Mouse (Mus musculus): ENCODE data around the gene H2-DMb2.

H2-DMb2 gene

DNA sequence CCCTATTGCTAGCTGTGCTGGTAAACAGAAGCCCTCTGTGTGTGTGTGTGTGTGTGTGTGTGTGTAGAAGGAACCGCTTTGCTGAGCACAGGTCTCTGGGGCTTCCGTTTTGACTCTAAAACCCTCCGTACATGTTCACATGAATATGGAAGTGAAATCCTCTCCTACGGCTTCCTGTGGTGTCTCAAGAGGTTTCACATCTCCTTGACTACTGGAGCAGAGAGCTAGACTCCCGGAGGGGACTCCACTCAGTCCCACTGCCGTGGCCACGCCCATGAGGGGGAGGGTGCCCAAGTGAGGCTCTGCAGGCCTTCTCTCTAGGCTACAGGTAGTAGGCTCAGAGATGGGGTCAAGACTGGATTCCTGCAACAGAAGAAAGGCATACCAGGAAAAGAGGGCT is at the start of gene H2-DMb2:
TSS of gene H2-DMb2 (plus strand) at position 275 of the 400 bp plus-strand sequence.
- no peak for DNase-seq (ENCODE audit: low read depth, low spot score)

DNA sequence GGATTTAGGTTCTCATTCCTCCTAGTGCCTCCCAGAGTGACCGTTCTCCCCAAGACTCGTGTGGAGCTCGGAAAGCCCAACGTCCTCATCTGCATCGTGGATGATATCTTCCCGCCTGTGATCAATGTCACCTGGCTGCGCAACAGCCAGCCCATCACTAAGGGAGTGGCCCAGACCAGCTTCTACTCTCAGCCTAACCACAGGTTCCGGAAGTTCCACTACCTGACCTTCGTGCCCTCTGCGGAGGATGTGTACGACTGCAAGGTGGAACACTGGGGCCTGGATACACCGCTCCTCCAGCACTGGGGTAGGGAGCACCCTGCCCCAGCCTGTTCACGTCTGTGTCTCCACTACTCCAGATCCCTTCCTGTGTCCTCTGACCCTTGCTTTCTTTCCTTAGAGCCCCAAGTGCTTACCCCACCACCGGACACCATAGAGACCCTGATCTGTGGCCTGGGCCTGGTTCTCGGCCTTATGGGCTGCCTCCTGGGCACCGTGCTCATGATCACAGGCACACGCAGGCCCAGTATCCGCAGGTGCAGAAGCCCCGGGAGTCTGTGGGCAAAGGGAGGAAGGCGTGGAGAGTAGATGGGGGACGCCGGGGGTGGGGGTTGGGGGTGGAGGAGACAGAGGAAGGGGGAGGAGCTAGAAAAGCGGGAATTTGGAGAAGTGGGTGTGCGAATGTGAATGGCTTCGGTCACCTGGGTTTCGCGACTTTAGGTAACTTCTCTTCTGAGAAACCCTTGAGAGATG is 48.6 kb upstream of the H2-DMb2 start:
- no peak for DNase-seq (ENCODE audit: low read depth, low spot score)

DNA sequence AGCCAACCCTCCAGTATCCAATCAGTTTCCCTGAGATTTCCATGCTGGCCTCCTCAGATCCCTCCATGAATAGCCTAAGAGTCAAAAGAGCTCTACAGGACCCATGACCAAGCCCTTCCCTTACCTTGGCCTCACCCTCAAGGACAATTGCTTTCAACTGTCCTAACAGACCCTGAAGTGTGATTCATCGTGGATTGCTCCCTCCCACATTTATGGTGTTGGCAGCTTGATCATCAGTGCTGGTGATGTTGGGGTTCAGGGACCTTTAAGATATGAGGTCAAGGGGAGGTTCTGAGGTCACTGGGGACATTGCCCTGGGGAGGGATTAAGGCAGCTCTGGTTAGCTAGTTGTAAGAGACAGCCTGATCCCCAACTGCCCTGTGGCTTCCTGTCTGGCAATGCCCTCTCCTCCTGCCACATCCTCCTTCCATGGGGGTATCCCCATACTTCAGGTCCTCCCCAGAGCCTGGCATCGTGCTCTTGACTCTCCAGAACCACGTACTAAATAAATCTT is 46.6 kb upstream of the H2-DMb2 start:
- DNase-seq (ENCODE audit: low read depth, low spot score): no peak

DNA sequence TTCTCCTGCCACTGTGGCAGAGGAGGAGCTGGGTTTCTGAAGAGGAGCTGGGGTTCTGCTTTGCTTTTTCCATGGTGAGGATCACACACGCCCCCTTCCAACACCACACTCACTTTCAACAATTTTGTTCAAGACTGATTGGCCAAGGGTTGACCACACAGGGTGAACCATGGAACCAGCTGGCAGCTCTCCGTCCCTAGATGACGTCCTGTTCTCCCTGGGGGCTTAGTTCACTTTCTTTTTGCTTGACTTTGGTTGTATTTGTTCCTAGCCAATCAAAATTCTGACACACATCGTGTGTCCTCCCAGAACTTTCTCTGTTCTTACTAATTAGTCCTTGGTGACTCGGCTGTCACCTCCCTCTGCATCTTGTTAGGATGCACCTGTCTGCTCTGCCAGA is 45.8 kb upstream of the H2-DMb2 start:
- DNase-seq (ENCODE audit: low read depth, low spot score): no peak

DNA sequence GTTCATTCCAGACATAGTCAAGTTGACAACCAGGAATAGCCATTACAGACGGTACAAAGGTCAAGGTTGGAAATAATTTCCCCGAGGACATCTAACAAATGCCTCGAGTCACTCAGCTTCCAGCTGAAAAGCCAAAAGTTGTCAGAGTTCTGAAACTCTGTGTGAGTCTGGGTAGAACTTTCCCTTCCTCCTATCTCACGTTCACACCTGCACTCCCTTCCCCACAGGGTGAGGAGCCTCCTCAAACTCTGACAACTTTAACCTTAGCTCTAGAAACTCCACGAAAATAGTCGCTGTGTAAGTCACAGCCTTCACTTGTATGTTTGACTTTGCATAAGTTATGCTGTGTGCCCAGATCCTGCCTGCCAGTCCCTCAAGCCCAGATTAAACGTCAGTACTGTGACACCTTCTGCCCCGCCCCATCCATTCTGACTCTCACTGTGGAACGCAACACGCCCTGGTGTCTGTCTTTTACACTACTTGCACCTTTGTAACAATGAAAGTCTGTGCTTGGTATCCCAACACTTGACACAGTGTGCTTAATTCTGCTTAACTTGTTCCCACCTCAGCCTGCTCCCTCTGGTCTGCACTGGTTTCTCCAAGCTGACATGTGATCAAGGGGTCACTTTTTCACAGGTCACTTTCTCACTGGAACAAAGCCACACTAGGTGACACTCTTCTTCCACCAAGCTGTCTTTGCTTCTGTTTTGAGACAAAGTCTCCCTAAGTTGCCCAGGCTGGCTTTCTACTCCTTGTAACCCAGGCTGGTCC is 44.2 kb upstream of the H2-DMb2 start:
- no peak for DNase-seq (ENCODE audit: low read depth, low spot score)

DNA sequence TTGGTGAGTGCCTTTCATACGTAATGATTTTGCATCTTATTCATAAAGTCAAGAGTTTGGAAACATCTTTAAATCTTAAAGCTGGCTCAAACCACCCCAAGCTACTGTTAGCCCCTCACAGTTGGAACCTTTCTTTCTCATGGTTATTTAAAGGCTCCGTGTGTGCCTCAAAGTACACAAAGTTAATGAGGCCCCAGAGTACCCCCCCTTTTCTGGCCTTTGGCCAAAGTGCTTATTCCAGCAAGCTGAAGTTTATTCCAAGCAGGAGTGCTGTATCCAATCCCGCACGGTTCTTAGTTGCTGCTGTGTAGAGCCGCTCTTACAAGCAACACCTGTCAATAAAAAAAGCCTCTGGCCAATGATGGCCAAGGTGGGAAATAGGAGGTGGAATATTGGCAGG is 43.6 kb upstream of the H2-DMb2 start:
- no peak for DNase-seq (ENCODE audit: low read depth, low spot score)

DNA sequence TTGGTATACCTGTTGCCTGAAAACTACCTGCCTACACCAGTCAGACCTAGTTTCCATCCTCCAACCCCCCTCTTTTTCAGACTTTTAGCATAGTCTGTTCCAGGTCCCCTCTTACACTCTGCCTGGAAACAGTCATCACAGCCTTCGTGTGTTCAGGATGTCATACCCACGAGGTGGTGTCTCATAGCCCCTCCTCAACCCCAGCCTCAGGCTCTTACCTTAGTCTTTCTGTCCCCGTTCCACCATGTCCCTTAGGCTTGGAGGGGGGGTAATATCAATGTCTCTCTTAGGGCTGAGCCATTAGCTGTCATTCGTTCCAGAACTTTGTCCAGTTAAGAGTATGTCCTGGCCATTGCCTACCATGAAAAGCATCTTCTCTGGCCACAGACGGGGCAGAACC is 41.9 kb upstream of the H2-DMb2 start:
- no peak for DNase-seq (ENCODE audit: low read depth, low spot score)

DNA sequence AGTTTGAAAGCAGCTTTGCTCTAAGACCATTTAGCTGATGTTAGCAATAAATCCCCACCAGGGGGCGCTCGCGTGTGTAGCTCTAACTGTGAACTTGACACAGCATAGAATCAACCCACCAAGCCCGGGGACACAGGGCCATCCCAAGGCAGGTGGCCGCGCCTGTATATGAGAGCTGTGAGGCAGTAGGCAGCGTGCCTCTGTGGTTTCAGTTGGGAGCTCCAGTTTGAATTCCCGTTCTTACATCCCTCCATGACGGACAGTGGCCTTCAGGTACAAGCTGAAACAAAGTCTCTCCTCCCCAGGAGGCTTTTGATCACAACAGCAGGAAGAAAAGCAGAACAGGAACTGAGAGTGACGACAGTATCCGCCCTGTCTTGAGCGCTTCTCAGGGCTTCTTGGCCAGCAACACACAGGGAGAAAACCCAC is 41.5 kb upstream of the H2-DMb2 start:
- peak; percentile 97 for DNase-seq (ENCODE audit: low read depth, low spot score)

DNA sequence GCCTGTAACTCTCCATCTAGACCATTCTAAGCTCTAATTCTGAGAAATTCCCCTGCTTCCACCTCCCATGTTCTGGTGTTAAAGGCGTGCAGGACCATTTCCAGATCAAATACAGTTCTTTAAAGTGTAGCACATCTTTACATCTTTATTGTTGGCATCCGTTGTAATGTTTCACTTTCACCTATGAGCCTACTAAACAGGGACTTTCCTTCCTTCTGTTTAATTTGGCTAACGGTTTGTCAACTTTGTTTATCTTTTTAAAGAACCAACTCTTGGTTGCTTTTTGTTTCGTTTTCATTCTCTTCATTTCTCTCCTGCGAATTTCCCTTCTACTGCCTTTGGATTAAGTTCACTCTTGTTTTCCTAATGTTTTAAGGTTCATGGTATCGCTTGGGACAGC is 40.3 kb upstream of the H2-DMb2 start:
- DNase-seq (ENCODE audit: low read depth, low spot score): no peak

DNA sequence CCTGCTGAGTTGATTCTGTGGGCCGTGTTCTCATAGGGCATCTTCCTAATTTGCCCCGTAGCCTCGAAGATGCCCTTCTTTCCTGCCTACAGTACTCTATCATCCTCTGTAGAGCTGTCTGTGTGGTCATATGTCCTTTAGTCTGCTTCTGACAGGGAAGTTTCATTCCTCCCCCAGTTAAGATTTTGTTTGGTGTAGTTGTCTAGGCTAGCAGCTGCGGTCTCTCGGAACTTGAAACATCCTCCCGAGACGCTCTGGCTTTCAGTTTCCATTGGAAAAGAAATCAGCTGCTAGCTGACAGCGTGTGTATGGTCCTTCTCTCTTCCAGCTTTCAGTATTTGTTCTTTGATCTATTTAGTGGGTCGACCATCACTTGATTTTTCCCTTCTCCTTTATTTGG is 38.3 kb upstream of the H2-DMb2 start:
- DNase-seq (ENCODE audit: low read depth, low spot score): no peak

DNA sequence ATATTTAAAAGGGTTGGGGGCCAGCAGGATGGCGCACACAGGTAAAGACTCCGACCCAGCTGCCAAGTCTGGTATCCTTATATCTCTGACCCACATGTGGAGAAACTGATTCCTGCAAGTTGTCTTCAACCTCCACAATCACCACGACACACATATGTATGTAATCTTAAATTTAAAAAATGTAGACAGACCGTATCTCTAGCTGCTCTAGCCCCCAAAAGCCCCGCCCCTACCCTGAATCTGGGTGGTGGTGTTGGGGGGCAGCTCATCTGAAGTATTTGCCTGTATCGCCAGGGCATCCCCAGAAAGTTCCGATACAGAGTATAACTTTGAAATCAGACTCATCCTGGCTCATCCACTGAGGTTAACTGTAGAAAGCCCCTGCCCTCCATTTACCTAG is 36.6 kb upstream of the H2-DMb2 start:
- DNase-seq (ENCODE audit: low read depth, low spot score): no peak

DNA sequence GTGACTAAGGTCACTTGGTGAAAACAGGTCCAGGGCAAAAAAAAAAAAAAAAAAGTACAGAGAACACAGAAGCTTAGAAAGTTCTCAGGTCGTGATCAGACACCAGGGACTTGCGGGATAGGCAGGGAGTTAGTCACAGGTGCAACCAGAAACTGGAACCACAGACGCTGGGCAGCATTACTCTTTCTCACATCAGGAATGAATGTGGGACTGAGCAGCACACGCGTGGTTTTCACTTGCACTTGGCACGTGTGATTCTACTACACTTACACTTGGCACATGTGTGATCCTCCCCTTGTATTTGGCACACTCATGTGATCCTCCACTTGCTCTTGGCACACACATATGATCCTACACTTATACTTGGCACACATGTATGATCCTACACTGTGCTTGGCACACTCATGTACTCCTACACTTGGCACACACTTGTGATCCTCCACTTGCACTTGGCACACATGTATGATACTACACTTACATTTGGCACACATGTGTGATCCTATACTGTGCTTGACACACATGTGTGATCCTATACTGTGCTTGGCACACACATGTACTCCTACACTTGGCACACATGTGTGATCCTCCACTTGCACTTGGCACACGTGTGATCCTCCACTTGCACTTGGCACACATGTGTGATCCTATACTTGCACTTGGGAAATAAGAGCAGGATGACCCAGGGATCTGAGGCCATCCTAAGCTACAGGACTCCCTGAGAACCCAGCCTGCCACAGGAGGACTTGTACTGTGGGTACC is 35.8 kb upstream of the H2-DMb2 start:
- DNase-seq (ENCODE audit: low read depth, low spot score): no peak

DNA sequence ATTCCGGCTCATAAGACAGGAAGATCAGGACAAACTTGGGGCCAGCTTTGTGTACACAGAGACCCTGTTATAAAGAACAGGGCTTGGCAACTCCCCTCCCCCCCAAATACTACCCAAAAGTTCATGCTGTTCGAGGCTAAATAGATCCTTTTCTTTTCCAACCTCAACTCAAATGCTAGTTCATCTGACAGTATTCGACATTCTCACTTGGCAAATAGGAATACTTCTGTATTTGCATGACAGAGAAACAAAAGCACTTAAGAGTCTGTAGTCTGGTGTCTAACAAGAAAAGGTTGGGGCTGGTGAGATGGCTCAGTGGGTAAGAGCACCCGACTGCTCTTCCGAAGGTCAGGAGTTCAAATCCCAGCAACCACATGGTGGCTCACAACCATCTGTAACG is 34.6 kb upstream of the H2-DMb2 start:
- DNase-seq (ENCODE audit: low read depth, low spot score): no peak

DNA sequence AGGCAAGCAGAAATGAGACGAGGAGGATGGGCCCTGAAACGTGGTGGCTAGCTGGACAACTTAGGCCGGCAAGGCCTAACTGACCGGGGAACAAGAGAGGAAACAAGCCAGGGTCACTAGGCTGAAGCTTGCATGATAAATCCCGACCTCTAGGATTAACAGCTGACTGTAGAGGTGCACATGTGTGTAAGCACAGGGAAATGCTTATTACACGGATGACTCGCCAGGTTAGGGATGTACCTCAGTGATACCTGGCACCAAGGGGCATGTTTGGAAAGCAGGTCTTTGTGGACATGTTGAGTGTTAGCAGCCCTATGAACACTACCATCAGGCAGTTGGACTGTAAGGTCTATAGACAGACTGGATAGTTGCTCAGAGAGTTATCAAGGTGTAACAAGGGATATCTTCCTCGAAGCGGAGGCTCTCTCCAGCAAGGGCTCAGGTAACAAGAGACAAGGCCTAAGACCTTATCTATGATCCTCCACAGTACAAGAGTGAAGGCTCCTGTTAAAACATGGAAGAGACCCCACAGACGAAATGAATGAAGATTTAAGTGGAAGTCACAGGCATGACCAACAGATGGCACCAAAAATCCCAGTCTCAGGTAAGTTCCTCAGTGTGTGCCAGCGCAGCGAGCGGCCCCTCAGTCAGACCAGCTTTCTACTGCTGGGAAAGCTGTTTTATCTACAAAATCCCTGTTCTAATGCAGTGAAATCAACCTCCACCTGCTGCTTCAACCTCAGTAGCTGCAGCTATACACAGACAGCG is 33.9 kb upstream of the H2-DMb2 start:
- DNase-seq (ENCODE audit: low read depth, low spot score): no peak

DNA sequence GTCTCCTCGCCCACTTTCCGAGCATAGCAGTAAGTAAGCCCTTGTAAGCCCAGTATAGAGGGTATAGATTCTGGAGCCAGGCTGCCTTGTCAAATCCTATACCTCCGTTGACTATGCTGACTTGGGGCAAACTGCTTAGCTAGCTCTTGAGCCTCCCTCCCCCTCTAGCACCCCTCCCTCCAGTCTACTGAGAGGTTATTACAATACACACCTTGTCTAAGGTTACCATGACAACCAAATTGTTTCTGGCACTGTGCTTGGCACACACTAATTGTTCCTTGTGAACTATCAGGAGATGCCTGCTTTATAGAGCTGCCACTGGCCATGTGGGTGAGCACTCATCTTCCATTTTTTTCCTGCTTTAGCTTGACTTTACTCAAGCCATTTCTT is 33.3 kb upstream of the H2-DMb2 start:
- DNase-seq (ENCODE audit: low read depth, low spot score): no peak

DNA sequence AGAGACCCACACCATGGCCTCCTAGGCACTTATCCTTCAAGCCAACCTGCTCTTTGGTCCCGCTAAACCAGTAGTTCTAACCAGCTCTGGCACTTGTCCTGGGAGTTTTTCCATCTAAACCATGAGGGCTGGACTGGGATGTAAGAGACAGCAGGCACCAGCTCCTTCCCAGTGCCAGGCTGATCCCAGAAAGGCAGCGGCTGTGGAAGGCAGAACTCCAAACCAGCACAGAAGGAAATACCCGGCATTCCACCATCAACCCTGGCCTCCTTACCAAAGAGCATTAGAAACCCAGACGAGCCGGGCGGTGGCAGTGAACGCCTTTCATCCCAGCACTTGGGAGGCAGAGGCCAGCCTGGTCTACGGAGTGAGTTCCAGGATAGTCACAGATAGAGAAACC is 32.8 kb upstream of the H2-DMb2 start:
- DNase-seq (ENCODE audit: low read depth, low spot score): peak; percentile 52

DNA sequence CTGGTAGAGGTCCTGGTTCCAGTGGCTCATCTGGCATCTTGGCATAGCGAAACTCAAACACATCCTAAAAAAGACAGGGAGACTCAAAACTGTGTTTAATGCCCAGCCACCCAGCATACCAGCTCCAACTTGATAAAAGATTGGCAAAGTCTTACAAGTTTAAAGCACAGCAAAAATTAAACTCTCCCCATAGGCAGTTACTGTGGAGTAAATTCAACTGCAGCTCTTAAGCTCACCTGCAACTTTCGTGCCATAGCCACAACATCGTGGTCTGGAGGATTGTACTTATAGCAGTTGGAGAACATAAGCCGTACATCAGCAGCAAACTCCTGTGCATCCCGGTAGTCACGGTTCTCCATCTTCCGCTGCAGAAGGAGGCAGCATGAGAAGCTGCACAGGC is 29.0 kb upstream of the H2-DMb2 start:
- no peak for DNase-seq (ENCODE audit: low read depth, low spot score)

DNA sequence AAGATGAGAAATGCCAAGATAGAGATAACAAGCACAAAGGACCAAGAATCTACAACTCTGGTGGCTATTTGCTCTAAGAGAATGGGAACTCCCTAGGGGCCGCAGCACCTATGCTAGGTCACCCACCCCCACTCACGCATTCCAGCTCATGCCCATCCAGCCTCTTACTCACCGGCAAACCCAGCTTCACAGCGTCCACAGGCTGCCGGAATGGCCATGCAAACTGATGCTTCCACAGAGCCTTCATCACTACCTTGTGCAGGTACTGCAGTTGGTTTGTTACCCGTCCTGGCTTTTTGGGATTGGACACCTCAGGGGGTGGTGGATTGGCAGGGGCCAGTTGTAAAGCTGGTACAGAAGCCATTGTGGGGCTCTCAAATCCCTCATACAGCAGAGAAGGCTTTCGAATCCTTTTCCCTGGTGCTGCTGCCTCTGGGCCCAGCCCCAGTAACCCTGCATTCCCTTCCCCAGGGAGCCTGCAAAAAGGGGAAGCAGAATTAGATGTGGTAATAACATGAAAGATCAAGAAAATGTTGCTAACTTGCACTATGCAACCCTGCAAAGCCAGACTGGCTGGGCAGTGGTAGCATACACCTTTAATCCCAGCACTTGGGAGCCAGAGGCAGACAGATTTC is 26.3 kb upstream of the H2-DMb2 start:
- DNase-seq (ENCODE audit: low read depth, low spot score): peak; percentile 50

DNA sequence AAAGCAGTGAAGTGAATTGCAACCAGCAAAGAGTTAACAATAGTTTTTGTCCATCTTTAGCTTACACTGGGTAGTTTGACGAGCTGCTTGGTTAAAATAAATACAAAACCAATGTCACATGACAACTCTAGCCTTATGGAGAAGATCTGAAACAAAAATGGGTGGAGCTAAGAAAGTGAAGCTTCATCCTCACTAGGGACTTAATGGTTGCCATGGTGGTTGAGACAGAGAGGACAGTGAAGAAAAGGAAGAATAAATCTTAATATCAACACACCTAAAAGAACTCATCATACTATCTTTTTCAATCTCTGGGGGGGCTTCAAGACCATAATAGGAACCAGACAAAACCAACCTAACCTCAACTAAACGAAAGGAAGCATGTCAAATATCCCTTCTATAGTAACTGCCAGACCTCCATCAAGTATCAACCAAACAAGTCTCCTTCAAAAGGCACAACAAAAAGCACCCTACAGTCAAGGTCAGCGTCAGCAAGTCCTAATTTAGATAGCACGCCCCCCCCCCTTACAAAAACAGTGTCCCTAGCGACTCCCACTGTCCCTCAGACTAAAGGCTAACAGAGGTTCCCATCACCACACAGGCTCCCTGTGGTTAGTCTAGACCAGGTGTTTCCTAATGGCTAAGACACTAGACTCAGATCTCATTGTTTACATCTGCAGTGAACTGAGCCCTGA is 25.5 kb upstream of the H2-DMb2 start:
- DNase-seq (ENCODE audit: low read depth, low spot score): peak; percentile 79

DNA sequence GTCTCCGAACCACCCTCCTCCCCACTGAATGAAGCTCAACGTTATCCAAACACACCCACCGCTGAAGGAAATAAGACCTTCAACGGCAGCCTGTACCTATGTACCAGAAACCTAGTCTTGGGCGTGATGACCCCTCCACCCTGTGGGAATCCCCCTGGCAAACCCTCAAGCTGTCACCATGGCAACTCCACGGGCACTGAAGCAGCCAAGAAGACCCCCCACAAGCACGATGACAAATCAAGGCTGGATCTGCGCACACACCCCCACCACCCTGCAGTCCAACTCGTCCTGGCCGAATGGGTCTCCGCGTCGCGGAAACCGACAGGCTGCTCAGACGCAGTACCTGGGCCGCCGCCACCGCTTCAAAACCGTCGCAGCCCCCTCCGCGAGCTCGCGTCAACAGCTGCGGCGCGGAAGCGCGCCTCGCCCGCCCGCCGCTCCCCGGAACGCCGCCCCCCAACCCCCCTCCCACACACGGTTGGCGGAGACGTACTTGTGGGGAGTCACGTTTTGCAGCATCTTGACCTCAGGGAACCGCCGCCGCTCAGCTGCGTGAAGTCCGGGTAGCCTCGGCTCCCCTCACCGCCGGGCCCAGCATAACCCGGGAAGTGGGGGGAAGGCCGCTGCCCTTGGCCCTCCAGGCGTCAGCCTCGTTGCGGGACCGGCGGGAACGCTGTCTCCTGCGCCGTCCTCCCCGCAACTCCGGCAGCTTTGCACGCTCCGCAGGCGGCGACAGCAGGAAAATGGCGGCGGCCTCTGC is 24.8 kb upstream of the H2-DMb2 start:
- DNase-seq (ENCODE audit: low read depth, low spot score): peak; percentile 64

Measured in 3T3-L1 (cell line).